Mouse (Mus musculus) B cell, adult 2 months (primary cell): ENCODE data around the gene Gm3839.
"Not testable (repeated sequence)": the region's sequence is repeated elsewhere in the genome, so short reads cannot be mapped to it uniquely, and the experiment has no call there.

Experiments used
- DNase-seq, 2 experiments: peaks; one replicate each; pipeline ENCODE4 v3.0.0; 2022

The Gm3839 gene

GRCm38 (mm10) chr14:11356626-11357025 lies at the start of gene Gm3839:
Gene Gm3839 (minus strand): TSS chr14:11356726.
- not testable (repeated sequence) for DNase-seq

GRCm38 (mm10) chr14:11405661-11406060 lies 49.1 kb upstream of the Gm3839 start:
- no peak for DNase-seq

- no peak for DNase-seq
Observed at GRCm38 (mm10) chr14:11377846-11378245, 21.3 kb upstream of the Gm3839 start.

GRCm38 (mm10) chr14:11375225-11375624 lies 18.7 kb upstream of the Gm3839 start:
- DNase-seq = no peak

GRCm38 (mm10) chr14:11346086-11346485 lies 10.4 kb downstream of the Gm3839 start:
- DNase-seq = no peak

- peak; percentile 3 for DNase-seq
Observed at GRCm38 (mm10) chr14:11329993-11330392, 26.5 kb downstream of the Gm3839 start.

GRCm38 (mm10) chr14:11307079-11307478 lies 49.4 kb downstream of the Gm3839 start:
- DNase-seq = peak; percentile 19 to 46

GRCm38 (mm10) chr14:11287956-11288355 lies 68.6 kb downstream of the Gm3839 start:
- DNase-seq = not testable (repeated sequence)

- no peak for DNase-seq
Observed at GRCm38 (mm10) chr14:11257161-11257705, 99.3 kb downstream of the Gm3839 start.

GRCm38 (mm10) chr14:11248053-11248452 lies 108.5 kb downstream of the Gm3839 start:
- DNase-seq = no peak

GRCm38 (mm10) chr14:11244546-11244945 lies 112.0 kb downstream of the Gm3839 start:
- no peak for DNase-seq

- DNase-seq = no peak
Observed at GRCm38 (mm10) chr14:11232086-11232485, 124.4 kb downstream of the Gm3839 start.
